Comparison of ENCODE assay signal across 27 mouse cellular contexts in genomic region chr9:30902152-30902551, GRCm38 (mm10). TPM values are rescaled to one million over a fixed set of nuclear protein-coding genes. Genes with fewer than 3 reads are reported as not detected.
"Had no signal": no experiment of that assay in that cellular context is flagged by ENCODE, and none has a peak within 500 bp of the region (broad histone marks: within the 10 kb centered on the region; RNA-seq: fewer than 3 reads in every experiment).

No protein-coding gene starts in this region.

- DNase-seq: forebrain, postnatal 0 days; gastrocnemius, postnatal 14 days; gastrocnemius, postnatal 36 days; heart, adult 18-20 months; heart, postnatal 14 days; heart, postnatal 36 days; kidney, adult 18-20 months; kidney, postnatal 14 days; kidney, postnatal 4 days; layer of hippocampus, adult 9-11 months; layer of hippocampus, postnatal 36 days; left cerebral cortex, postnatal 4 days had no signal

- H3K4me3 ChIP-seq: heart, embryonic 10.5 days; heart, embryonic 12.5 days; hindbrain, embryonic 13.5 days; intestine, embryonic 15.5 days; layer of hippocampus, adult 2 months; limb, embryonic 13.5 days; limb, embryonic 15.5 days; liver, embryonic 12.5 days had no signal

- H3K9ac ChIP-seq: forebrain, postnatal 0 days; heart, embryonic 12.5 days; hindbrain, embryonic 13.5 days; intestine, embryonic 15.5 days; limb, embryonic 13.5 days; limb, embryonic 15.5 days; liver, embryonic 12.5 days; liver, embryonic 14.5 days had no signal

- H3K9me3 ChIP-seq: heart, embryonic 10.5 days; heart, embryonic 12.5 days; hindbrain, embryonic 13.5 days; intestine, embryonic 15.5 days; limb, embryonic 13.5 days; limb, embryonic 15.5 days; liver, embryonic 12.5 days had no signal

- H3K4me1 ChIP-seq: hindbrain, embryonic 13.5 days; intestine, embryonic 15.5 days; limb, embryonic 13.5 days; liver, embryonic 12.5 days had no signal

- H3K4me2 ChIP-seq: heart, embryonic 12.5 days; hindbrain, embryonic 13.5 days; intestine, embryonic 15.5 days; limb, embryonic 13.5 days; limb, embryonic 15.5 days; liver, embryonic 12.5 days had no signal

- H3K27me3 ChIP-seq: heart, embryonic 12.5 days; hindbrain, embryonic 13.5 days; intestine, embryonic 15.5 days; limb, embryonic 13.5 days; limb, embryonic 15.5 days; liver, embryonic 12.5 days had no signal

- ATAC-seq: forebrain, postnatal 0 days; hindbrain, embryonic 16.5 days; inflammation-experienced regulatory T-cells, adult 6 months; intestine, embryonic 15.5 days; intestine, postnatal 0 days; liver, embryonic 12.5 days had no signal

- H3K27ac ChIP-seq: heart, embryonic 10.5 days; hindbrain, embryonic 13.5 days; intestine, embryonic 15.5 days; kidney, postnatal 0 days; layer of hippocampus, adult 2 months; limb, embryonic 13.5 days; limb, embryonic 15.5 days; liver, embryonic 12.5 days; liver, embryonic 14.5 days had no signal

- H3K36me3 ChIP-seq: liver, embryonic 12.5 days had no signal

RNA-seq across cellular contexts. Expression of gene Adamts15, which starts 20.1 kb away (rescaled TPM):
- polyA plus RNA-seq: inflammation-experienced regulatory T-cells, adult 6 months had no signal

RNA-seq across cellular contexts. Expression of gene Adamts8, which starts 40.2 kb away (rescaled TPM):
- total RNA-seq: hematopoietic stem cell, adult 5-6 weeks; liver, adult 2 months had no signal
- polyA plus RNA-seq: liver, adult 2 months had no signal
